Mouse (Mus musculus) kidney, embryonic 16.5 days (tissue): ENCODE results near the gene Fam129c. TPM values are rescaled to one million over a fixed set of nuclear protein-coding genes. Genes with fewer than 3 reads are reported as not detected.

Experiments used
- ATAC-seq: fragments of 200-750 bp; cut with Nextera tagmentation; 2 replicates; pipeline ENCODE4 v1.8.0; 2017; ENCODE audit warnings: moderate TSS enrichment; ENCODE audit not compliant: low FRiP score, low TSS enrichment
- H3K27ac ChIP-seq: fragments of 300-500 bp; sonication (generic); 2 replicates; pipeline ENCODE4 v1.5.1; 2014; ENCODE audit warnings: low read length
- H3K27me3 ChIP-seq: fragments of 300-500 bp; sonication (generic); 2 replicates; pipeline ENCODE4 v1.6.1; 2014; ENCODE audit warnings: low read length, control low read depth, mixed read lengths; ENCODE audit not compliant: insufficient read depth
- H3K36me3 ChIP-seq: fragments of 300-500 bp; sonication (generic); 2 replicates; pipeline ENCODE4 v1.6.1; 2014; ENCODE audit warnings: low read length, control low read depth, mixed read lengths; ENCODE audit not compliant: insufficient read depth
- H3K4me1 ChIP-seq: fragments of 300-500 bp; sonication (generic); 2 replicates; pipeline ENCODE4 v1.6.1; 2014; ENCODE audit warnings: low read length, control low read depth, mixed read lengths; ENCODE audit not compliant: insufficient read depth
- H3K4me2 ChIP-seq: fragments of 300-500 bp; sonication (generic); replicated peaks from 2 replicates; pipeline ENCODE4 v1.6.1; 2014; ENCODE audit warnings: low read depth, low read length
- H3K4me3 ChIP-seq: fragments of 300-500 bp; sonication (generic); 2 replicates; pipeline ENCODE4 v1.5.1; 2014; ENCODE audit warnings: mild to moderate bottlenecking, low read length
- H3K9ac ChIP-seq: fragments of 300-500 bp; sonication (generic); replicated peaks from 2 replicates; pipeline ENCODE4 v1.6.1; 2014; ENCODE audit warnings: low read length
- H3K9me3 ChIP-seq: fragments of 300-500 bp; sonication (generic); 2 replicates; pipeline ENCODE4 v1.6.1; 2016; ENCODE audit warnings: low read length, control low read depth
- WGBS: fragments of 180-500 bp; shearing (Covaris S2); extraction: QIAGEN DNeasy Blood & Tissue Kit; methylation state at CpG from one replicate; pipeline ENCODE4 v1.1.7; 2014; 5-methylcytosine and 5-hydroxymethylcytosine counted together
- polyA plus RNA-seq: library from polyadenylated mRNA; unstranded; fragments of >200 nt; fragmentation: Nextera tagmentation; extraction: Ambion mirVana; gene quantifications from 2 replicates; pipeline ENCODE4 v1.2.1, GENCODE M21; 2015

Gene Fam129c
- polyA plus RNA-seq, 1 experiment from 2014 or later = 5.3 TPM

- H3K27ac ChIP-seq = peak overlapping the region; percentile 99; the same call in 1 of the 2 replicates
- WGBS = 29% methylated on average over 5 of the region's 5 CpGs
- peak overlapping the region; percentile 96 for H3K4me2 ChIP-seq
- no peaks in the 10 kb centered on the region for H3K27me3 ChIP-seq
- peaks cover 20% of the 10 kb centered on the region for H3K4me1 ChIP-seq
- H3K4me3 ChIP-seq = peak overlapping the region; percentile 87
- peak overlapping the region; percentile 98 for H3K9ac ChIP-seq
- no peak for ATAC-seq
- H3K9me3 ChIP-seq = no peaks in the 10 kb centered on the region
- peaks cover 13% of the 10 kb centered on the region for H3K36me3 ChIP-seq
These were observed 6.4 kb upstream of the Fam129c start for GRCm38 (mm10) chr8:71591017-71591416.

GRCm38 (mm10) chr8:71591471-71592373, 5.7 kb upstream of the Fam129c start, which contains the start of gene Pgls:
Gene Pgls (plus strand): TSS chr8:71592176.
- ATAC-seq = peak; percentile 89
- H3K4me2 ChIP-seq = peak within 1 kb of the TSS; percentile 96
- H3K9ac ChIP-seq = peak within 1 kb of the TSS; percentile 98
- 0% methylated on average over 71 of the region's 71 CpGs for WGBS
- no peaks in the 10 kb centered on the region for H3K27me3 ChIP-seq
- H3K4me1 ChIP-seq = peaks cover 20% of the 10 kb centered on the region
- H3K9me3 ChIP-seq = no peaks in the 10 kb centered on the region
- peak within 1 kb of the TSS; percentile 87 for H3K4me3 ChIP-seq
- peaks cover 10% of the 10 kb centered on the region; the same call in 1 of the 2 replicates for H3K36me3 ChIP-seq
- H3K27ac ChIP-seq = peak within 1 kb of the TSS; percentile 99

GRCm38 (mm10) chr8:71592374-71593170, 4.9 kb upstream of the Fam129c start:
- Histone ChIP-seq H3K27ac (peak overlapping the region; percentile 99), H3K9ac (peak overlapping the region; percentile 98), H3K4me3 (peak overlapping the region; percentile 87), H3K27me3 (no peaks in the 10 kb centered on the region), H3K9me3 (no peaks in the 10 kb centered on the region), H3K4me1 (peaks cover 20% of the 10 kb centered on the region), H3K4me2 (peak overlapping the region; percentile 96), H3K36me3 (peaks cover 6% of the 10 kb centered on the region; the same call in 1 of the 2 replicates)
- WGBS = 3% methylated on average over 56 of the region's 60 CpGs
- peak; percentile 82 for ATAC-seq

GRCm38 (mm10) chr8:71593556-71594323, 3.7 kb upstream of the Fam129c start:
- no peak for ATAC-seq
- Histone ChIP-seq H3K27ac (no peak overlapping the region), H3K4me2 (no peak overlapping the region), H3K9ac (peak overlapping the region; percentile 98), H3K27me3 (no peaks in the 10 kb centered on the region; the same call in 1 of the 2 replicates), H3K4me3 (peak overlapping the region; percentile 87; the same call in 1 of the 2 replicates), H3K9me3 (no peaks in the 10 kb centered on the region), H3K4me1 (peaks cover 20% of the 10 kb centered on the region), H3K36me3 (peaks cover 6% of the 10 kb centered on the region; the same call in 1 of the 2 replicates)
- 89% methylated on average over 8 of the region's 8 CpGs for WGBS

GRCm38 (mm10) chr8:71594324-71594722, 3.1 kb upstream of the Fam129c start:
- no peak overlapping the region for H3K4me2 ChIP-seq
- no peak for ATAC-seq
- no peaks in the 10 kb centered on the region for H3K9me3 ChIP-seq
- no peak overlapping the region for H3K27ac ChIP-seq
- H3K27me3 ChIP-seq = no peaks in the 10 kb centered on the region; the same call in 1 of the 2 replicates
- peaks cover 6% of the 10 kb centered on the region; the same call in 1 of the 2 replicates for H3K36me3 ChIP-seq
- peaks cover 20% of the 10 kb centered on the region for H3K4me1 ChIP-seq
- no peak overlapping the region for H3K9ac ChIP-seq
- H3K4me3 ChIP-seq = no peak overlapping the region
- WGBS = 87% methylated on average over 4 of the region's 4 CpGs

GRCm38 (mm10) chr8:71595862-71596261, 1.6 kb upstream of the Fam129c start:
- peaks cover 6% of the 10 kb centered on the region; the same call in 1 of the 2 replicates for H3K36me3 ChIP-seq
- no peak overlapping the region for H3K9ac ChIP-seq
- WGBS = 10% methylated on average over 26 of the region's 27 CpGs
- H3K27me3 ChIP-seq = peaks cover 6% of the 10 kb centered on the region; the same call in 1 of the 2 replicates
- H3K4me1 ChIP-seq = peaks cover 18% of the 10 kb centered on the region
- peak; percentile 3; the same call in 1 of the 2 replicates for ATAC-seq
- H3K4me3 ChIP-seq = no peak overlapping the region
- H3K4me2 ChIP-seq = no peak overlapping the region
- H3K9me3 ChIP-seq = no peaks in the 10 kb centered on the region
- H3K27ac ChIP-seq = no peak overlapping the region

- no peak overlapping the region for H3K4me3 ChIP-seq
- no peak overlapping the region for H3K4me2 ChIP-seq
- WGBS = 67% methylated on average over 6 of the region's 6 CpGs
- H3K9me3 ChIP-seq = no peaks in the 10 kb centered on the region
- H3K4me1 ChIP-seq = peaks cover 14% of the 10 kb centered on the region
- H3K27me3 ChIP-seq = peaks cover 8% of the 10 kb centered on the region
- ATAC-seq = no peak
- H3K27ac ChIP-seq = no peak overlapping the region
- peaks cover 6% of the 10 kb centered on the region; the same call in 1 of the 2 replicates for H3K36me3 ChIP-seq
- H3K9ac ChIP-seq = no peak overlapping the region
These were observed 1.1 kb upstream of the Fam129c start for GRCm38 (mm10) chr8:71596384-71596783.

GRCm38 (mm10) chr8:71596798-71597197, 650 bp upstream of the Fam129c start:
- Histone ChIP-seq H3K9me3 (no peaks in the 10 kb centered on the region), H3K4me2 (no peak overlapping the region), H3K36me3 (peaks cover 6% of the 10 kb centered on the region; the same call in 1 of the 2 replicates), H3K4me3 (no peak overlapping the region), H3K27me3 (peaks cover 12% of the 10 kb centered on the region), H3K27ac (no peak overlapping the region), H3K4me1 (peaks cover 14% of the 10 kb centered on the region), H3K9ac (no peak overlapping the region)
- 78% methylated on average over 4 of the region's 4 CpGs for WGBS
- no peak for ATAC-seq

- Histone ChIP-seq H3K4me2 (no peak overlapping the region), H3K4me1 (peaks cover 19% of the 10 kb centered on the region), H3K4me3 (no peak overlapping the region), H3K27ac (no peak overlapping the region), H3K9ac (no peak overlapping the region), H3K9me3 (no peaks in the 10 kb centered on the region), H3K27me3 (peaks cover 22% of the 10 kb centered on the region), H3K36me3 (peaks cover 6% of the 10 kb centered on the region; the same call in 1 of the 2 replicates)
- ATAC-seq = no peak
These were observed 927 bp downstream of the Fam129c start for GRCm38 (mm10) chr8:71598375-71598774.
